Mouse (Mus musculus): ENCODE data around the gene Kctd2.
A peak's percentile ranks its signal among the peaks of the same experiment; 100 is the strongest.
"Not testable (repeated sequence)": the region's sequence is repeated elsewhere in the genome, so short reads cannot be mapped to it uniquely, and the experiment has no call there.

Kctd2 gene

DNA sequence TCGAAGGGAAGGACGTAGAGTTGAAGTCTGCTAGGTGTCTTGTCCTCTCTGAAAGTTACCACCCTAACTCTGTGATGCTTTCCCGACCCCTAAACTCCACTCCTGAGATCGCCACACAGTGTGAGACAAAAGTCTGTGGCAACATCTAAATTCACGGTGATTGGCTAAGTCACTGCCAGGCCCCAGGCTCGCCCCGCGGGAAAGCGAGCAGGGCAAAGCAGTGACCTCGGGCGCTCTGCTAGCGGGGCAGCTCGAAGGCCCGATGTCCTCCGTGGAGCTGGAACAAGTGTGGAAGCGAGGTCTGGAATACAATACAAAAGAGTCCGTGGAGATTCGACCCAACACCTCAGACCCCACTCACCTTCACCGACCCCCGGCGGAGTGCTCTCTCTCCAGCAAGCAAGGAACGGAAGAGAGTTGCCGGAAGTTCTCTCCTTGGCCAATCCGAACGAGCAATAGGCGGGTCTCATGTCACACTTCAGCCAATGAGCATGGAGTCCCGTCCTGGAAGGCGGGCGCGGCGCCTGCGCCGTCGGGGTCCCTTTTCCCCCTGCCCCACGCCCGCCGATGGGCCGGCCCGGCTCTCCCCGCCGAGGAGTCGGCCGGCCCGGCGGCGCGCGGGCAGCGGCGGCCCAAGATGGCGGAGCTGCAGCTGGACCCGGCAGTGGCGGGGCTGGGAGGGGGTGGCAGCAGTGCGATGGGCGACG, at the start of gene Kctd2, which contains the start of gene Atp5h:
Kctd2 (plus strand) TSS at position 598 of the 707 bp plus-strand sequence.
Atp5h (minus strand) TSS at position 432 of the 707 bp plus-strand sequence.
- DNase-seq (ENCODE audit: low spot score in 2 of 2) = peak; percentile 91 to 95

DNA sequence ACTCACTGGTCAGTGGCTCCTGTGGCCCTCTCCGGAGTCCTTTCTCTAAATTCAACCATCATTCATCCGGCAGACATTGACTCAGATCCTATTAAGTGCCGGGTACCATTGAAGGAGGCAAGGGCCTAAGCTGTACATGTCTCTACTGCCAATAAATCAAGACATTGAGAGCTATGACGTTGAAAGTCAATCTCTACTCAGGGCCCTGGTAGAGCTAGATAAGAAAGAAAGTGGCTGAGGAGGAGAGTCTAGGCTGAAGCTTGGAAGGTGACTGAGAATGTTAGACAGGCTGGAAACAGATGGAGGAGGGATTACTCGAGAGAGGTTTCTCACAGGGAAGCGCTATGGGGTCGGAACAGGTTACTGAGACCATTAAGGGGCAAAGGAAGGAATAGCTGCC, 49.6 kb upstream of the Kctd2 start:
- no peak for DNase-seq (ENCODE audit: low spot score in 2 of 2)

DNA sequence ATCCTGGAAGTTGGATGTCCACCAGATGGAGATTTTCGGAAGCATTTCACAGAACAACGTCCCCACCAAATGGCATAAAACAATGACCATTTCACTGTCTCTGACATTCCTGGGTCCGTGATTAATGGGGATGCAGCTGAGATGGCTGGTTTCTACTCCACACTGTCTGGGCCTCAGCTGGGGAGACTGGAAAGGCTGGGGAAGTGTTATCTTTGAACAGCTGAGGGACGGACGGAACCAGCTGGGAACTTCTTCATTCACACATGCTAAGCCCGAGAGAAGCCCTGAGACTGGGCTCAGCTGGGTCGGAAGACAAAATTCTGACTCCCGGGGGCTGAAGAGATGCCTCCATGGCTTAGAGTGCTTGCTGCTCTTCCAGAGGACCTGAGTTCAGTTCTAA, 48.6 kb upstream of the Kctd2 start:
- DNase-seq (ENCODE audit: low spot score in 2 of 2) = no peak

DNA sequence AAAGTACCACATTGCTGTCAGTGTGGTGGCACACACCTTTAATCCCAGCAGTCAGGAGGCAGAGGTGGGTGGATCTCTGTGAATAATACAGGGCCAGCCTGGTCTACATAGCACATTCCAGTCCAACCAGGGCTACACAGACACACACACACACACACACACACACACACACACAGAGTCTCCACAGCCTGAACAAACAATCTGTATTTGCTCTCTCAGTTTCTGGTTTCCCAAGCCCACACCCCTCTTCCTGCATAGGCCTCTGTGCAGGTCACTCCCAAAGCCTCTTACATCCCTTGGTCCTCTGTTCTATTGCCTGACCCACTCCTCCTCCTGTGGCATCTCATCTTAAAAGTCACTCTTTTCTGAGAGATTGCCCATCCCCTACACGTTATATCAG, 47.9 kb upstream of the Kctd2 start:
- no peak for DNase-seq (ENCODE audit: low spot score in 2 of 2)

DNA sequence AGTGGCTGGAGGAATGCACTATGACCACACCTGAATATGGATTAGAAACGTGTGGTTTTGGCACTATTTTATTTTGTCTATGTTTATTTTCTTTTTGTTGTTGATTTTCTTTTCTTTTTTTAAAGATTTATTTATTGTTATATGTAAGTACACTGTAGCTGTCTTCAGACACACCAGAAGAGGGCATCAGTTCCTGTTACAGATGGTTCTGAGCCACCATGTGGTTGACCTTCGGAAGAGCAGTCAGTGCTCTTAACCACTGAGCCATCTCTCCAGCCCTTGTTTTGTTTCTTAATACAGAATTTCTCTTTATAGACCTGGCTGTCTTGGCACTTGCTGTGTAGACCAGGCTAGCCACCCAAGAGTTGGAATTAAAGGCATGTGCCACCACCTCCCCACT, 47.2 kb upstream of the Kctd2 start:
- no peak for DNase-seq (ENCODE audit: low spot score in 2 of 2)

DNA sequence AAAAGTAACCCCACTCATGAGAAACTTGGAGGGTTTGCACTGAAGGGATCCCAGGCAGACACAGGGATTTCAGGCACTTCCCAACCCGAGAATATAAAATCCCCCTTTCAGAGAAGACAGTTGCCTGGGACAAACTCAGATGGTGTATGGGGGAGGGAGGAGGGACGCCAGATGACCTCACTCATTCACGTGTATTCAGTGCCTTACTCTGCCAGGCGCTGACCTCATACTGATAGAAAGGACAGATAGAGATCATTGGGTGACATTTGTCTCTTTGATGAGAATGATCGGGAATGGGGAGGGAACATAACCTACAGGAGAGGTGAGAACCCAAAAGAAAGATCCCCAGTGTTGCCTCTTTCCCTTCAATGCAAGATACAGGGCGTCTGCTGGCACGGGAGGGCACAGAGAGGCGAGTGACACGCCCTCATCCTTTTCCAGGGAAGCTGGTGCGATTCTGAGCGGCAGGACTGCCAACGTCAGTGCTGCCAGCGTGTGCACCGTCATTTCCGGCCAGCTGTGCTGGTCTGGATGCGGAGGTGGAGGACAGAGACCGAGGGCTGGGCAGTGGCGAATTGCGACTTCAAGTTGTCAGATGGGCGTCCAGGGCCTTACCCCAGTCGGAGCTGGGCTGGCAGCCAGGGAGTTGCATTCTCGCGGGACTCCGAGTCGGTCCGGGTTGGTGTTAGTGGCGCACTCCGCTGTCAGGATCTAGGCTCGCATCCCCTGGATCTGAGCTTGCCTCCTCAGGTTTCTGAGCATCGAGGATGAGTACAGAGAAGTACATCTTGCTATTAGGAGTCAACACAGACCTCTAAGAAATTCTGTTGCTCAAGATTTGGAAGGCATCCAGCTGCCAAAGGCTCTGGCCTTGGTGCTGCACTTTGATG, 45.9 kb upstream of the Kctd2 start:
- peak; percentile 61 to 83 for DNase-seq (ENCODE audit: low spot score in 2 of 2)

DNA sequence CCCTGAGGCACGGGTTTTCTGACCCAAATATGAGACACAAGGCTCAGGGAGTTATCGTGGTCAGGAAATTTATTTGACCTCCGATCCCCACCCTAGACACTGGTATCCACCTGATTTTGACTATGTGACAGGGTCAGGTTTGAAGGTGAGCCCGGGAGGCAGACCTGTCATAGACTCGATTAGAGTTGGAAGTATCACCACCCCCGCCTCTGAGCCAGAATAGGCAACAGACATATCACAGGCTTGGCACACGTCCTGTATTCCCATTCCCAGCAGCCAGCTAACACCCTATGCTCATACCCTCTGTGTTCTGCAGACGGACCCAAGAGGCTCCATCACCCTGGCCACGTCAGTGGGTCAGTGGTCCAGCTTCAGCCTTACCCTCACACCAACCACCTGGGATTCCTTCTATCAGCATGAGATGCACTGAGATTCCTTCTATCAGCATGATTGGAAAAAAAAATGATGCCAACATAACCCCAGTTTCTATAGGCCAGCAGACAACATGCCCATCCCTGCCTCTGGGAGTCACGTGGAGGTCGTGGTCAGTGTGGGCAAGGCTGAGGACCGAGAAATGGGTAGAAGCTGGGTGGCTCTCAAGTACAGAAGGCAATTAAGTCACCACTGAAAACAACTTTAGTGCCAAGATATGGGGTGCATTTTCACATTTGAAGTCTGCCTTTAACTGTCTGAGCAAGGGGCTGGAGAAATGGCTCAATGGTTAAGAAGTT, 45.1 kb upstream of the Kctd2 start:
- DNase-seq (ENCODE audit: low spot score in 2 of 2) = peak in 1 of 2 experiments; percentile 56

DNA sequence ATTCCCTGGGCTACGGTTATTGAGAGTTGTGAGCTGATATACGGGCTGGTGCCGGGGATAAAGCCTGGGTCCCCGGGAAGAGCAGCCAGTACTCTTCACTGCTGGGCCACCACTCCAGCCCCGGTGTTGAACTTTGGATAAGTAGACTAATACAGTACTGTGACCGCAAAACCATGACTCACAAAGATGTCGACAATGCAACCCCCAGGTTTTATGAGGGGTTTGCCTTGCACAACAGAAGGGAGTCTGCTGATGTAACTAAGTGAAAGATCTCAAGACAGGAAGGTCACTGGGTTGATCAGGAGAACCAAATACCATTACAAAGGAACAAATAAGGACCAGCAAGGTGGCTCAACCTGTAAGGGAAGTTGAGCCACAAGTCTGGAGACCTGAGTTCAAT, 43.2 kb upstream of the Kctd2 start:
- DNase-seq (ENCODE audit: low spot score in 2 of 2) = no peak

DNA sequence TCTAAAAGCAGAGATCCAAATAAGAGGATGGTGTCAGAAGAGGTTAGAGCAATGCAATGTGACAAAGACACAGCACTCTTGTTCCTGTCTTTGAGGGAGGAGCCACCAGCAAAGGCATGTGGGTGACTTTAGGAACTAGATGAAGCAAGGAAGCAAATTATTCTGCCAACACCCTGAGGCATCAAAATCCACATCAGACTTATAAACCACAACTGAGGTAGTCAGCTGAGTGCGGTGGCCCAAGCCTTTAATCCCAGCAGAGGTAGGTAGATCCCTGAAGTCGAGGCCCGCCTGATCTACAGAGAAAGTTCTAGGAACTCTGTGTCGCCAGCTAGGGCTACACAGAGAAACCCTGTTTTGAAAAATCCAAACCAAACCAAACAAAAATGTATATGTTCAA, 42.7 kb upstream of the Kctd2 start:
- no peak for DNase-seq (ENCODE audit: low spot score in 2 of 2)

DNA sequence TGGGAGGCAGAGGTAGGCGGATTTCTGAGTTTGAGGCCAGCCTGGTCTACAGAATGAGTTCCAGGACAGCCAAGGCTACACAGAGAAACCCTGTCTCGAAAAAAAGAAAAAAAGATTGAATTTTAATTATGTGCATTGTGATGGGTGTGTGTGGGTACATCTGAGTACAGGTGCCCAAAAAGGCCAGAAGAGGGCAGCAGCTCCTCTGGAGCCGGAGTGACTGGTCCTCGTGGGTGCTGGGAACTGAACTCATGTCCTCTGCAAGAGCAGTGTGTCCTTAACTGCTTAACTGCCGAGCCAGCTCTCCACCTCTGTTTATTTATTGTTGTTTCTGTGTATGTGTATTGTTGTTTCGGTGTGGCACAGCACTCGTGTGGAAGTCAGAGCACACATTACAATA, 42.1 kb upstream of the Kctd2 start:
- DNase-seq (ENCODE audit: low spot score in 2 of 2) = no peak

DNA sequence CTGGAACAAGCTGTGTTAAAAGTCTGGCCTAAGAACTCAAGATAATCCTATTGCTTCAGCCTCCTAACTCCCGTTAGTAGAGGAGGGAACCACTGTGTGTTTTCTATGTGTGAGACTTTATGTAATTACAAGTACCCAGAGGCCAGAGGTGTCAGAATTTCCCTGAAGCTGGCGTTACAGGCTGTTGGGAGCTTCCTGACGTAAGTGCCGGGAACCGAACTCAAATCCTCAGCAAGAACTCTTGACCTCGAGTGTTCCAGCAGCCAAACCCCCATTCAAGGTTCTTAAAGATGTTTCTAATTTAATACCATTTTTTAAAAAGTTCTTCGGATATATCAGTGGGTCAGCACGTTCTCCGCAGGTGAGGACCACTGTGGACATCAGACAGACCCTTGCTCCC, 38.7 kb upstream of the Kctd2 start:
- DNase-seq (ENCODE audit: low spot score in 2 of 2) = no peak

DNA sequence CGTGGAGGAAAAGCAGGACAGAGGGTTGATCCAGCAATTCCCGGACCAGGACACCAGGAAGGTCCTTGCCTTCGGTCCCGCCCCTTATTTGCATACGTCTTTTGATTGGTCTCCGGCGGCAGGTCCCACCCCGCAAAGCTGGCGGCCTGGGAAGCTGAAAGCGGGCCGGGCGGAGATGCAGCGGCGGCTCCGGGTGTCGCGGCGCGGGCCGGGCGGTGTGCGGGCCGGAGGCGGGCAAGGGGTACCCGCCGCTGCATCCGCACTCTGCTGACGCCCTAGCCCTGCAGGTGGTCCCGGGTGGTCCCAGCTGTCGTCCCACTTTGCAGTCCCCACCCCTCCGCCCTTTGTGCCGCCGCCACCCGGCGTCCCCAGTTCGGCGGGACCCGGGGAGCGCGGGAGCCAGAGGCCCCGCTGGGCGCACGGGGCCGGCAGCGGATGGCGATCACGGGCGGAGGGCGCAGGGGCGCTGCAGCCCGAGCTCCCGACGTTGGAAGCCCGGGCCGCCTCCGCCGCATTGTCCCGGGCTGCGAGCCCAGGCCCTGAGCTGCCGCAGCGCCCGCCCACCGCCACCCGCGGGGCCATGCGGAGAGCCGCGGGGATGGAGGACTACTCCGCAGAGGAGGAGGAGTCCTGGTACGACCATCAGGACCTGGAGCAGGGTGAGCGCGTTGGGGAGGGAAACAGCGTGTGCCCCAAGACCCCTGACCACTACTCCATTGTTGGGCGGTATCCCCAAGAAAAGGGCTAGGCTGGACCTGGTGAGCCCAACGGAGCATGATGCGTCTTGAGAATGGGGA, 38.0 kb upstream of the Kctd2 start, which contains the start of gene Cdr2l:
Cdr2l (plus strand) TSS at position 174 of the 797 bp plus-strand sequence.
- DNase-seq (ENCODE audit: low spot score in 2 of 2) = peak in 1 of 2 experiments; percentile 88

DNA sequence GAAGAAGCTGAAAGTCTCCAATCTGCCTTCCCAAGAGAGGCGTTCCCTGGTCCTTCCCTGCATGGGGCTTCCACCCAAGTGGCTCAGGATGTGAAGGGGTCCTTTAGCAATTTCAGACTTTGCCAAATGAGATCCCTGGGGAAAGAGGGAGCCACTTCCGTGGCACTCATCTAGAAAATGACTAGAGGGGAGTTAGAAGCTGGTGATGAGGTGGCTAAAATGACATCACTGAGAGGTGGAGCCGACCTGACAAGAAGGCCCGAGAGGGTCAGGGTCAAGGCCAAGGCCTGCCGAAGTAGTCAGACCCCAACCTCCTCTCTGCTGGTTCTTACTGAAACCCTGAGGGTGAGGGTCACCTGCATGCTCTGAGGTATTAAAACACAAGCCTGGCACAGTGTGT, 37.0 kb upstream of the Kctd2 start:
- DNase-seq (ENCODE audit: low spot score in 2 of 2) = no peak

DNA sequence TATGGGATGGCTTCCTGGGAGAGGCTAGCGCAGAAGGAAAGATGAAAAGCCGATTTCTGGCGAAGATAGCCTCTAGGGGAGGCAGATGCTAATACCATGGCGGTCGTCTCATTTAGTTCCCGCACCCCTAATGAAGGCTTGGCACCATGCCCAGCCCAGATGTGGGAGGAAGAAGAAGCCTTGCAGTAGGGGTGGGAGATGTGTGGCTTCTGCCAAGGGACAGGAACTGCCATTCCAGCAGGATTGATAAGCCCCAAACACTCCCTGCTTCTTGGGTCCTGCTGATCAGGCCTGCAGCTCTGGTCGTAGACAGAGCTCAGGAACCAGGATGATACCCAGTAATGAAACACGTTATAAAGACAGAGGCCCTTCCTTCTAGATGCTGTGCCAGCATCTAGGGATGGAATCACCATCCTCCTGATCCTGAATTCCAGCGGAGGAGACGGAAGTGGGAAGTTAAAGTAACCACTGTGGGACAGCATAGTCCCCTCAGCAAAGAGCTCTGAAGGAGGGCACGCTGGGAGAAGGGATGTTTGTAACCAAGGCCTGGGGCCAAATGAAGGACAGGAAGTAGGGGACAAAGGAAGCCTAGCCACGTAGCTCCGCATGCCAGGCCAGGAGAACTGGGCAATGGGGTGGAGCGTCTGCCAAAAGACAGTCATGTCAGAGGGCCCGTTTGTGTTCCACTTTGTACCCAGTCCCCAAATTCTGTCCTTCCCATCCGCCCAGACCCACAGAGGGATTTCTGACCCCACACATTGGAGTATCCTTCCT, 36.0 kb upstream of the Kctd2 start:
- DNase-seq (ENCODE audit: low spot score in 2 of 2) = peak in 1 of 2 experiments; percentile 65

DNA sequence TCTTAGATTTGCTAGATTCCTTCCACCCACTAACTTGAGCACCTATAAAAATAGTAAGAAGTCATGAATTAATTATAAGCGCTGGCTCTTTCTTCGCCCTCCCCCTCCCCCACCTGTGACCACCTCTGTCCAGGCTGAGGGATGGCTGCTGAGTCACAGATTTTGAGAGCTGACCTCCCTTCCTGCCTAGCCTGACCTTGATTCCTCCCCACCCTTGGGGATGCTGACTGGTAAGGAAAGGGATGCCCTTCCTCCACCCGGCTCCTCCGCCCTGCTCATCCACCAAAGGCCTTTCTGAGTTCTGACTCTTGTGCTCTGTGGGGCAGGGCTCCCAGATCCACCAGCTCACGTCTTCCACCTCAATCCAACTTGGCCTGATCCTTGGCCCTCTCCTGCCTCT, 35.3 kb upstream of the Kctd2 start:
- DNase-seq (ENCODE audit: low spot score in 2 of 2) = no peak

DNA sequence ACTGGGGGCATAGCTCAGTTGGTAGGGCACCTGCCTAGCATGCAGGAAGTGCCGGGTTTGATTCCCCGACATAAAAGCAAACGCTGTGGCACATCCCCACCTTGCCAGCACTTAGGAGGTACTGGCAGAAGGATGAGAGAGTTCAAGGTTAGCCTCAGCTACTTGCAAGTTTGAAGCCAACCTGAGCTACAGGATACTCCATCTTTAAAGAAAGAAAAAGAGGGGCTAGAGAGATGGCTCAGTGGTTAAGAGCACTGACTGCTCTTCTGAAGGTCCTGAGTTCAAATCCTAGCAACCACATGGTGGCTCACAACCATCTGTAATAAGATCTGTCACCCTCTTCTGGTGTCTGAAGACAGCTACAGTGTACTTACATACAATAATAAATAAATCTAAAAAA, 33.1 kb upstream of the Kctd2 start:
- not testable (repeated sequence) for DNase-seq (ENCODE audit: low spot score in 2 of 2)

DNA sequence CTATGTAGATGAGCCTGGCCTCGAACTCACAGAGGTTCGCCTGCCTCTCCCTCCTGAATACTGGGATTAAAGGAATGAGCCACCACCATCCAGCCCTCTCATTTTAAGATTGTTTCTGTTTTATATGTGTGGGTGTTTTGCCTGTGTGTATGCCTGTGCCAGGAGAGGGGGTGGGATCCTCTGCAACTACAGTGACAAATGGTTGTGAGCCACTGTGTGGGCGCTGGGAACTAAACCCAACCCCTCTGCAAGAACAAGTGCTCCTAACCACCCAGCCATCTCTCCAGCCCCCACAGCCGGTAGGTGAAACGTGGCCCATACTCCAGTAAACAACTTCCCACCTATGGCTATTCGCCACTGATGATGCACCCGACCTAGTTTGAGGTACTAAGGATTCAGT, 28.6 kb upstream of the Kctd2 start:
- DNase-seq (ENCODE audit: low spot score in 2 of 2) = no peak

DNA sequence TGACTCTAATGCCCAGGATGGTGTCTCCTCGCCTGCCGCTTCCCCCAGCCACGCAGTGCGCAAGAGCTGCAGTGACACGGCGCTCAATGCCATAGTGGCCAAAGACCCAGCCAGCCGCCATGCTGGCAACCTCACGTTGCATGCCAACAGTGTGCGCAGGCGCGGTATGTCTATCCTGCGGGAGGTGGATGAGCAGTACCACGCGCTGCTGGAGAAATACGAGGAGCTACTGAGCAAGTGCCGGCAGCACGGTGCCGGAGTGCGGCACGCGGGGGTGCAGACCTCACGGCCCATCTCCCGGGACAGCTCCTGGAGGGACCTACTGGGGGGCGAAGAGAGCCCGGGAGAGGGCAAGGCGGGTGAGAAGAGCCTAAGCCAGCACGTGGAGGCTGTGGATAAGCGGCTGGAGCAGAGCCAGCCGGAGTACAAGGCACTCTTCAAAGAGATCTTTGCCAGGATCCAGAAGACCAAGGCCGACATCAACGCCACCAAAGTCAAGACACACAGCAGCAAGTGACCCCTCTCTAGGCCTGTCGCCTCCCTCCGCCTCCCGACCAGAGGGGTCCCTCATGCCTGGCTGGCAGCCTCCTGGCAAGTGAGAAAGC, 26.1 kb upstream of the Kctd2 start:
- DNase-seq (ENCODE audit: low spot score in 2 of 2) = no peak

DNA sequence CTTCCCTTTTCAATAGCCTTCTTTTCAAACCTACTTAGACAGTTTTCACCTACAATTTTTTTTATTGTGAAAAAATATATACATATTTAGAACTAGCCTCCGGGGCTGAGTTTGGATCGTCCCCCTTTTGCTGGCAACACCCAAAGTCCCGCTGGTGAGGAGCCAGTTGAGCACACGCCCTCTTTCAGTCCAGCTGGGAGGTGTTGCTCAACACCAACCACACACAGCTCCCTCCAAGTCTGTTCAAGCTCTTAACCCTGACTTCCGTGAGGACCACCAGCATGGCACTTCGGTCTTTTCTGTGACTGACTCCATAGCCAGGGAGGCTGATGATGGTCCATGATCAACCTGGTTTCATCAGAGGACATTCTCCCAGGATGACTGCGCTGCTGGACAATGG, 21.8 kb upstream of the Kctd2 start:
- DNase-seq (ENCODE audit: low spot score in 2 of 2) = no peak

DNA sequence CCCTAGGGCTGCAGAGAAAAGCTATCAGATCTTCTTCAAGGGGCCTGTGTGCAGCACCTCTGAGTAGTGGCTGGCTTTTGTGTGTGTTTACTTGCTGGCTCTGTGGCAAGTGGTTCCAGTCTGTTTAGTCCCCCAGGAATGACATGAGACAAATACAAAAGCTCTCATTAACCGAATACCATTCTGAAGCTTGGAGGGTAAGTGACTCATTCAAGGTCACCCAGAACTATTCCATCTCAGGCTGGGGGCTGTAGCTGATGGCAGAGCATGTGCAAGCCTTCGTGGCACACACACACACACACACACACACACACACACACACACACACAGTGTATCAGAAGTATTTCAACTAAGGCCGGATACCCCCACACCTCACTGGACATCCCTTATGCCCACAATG, 19.8 kb upstream of the Kctd2 start:
- no peak for DNase-seq (ENCODE audit: low spot score in 2 of 2)
